Mouse (Mus musculus) forebrain, postnatal 0 days (tissue): Measurements from ENCODE around the gene Rpl13a. TPM values are rescaled to one million over a fixed set of nuclear protein-coding genes. Genes with fewer than 3 reads are reported as not detected.

ENCODE experiments used
- ATAC-seq: fragments of 200-750 bp; cut with Nextera tagmentation; 2 replicates; pipeline ENCODE4 v1.8.0; 2017; ENCODE audit warnings: mild to moderate bottlenecking, moderate library complexity
- DNase-seq: peaks from one replicate; pipeline ENCODE4 v3.0.0-alpha.2; 2015
- H3K27ac ChIP-seq: fragments of 300-500 bp; sonication (generic); 2 replicates; pipeline ENCODE4 v1.5.1; 2014; ENCODE audit warnings: low read depth, mild to moderate bottlenecking, antibody characterized with exemption, low read length, moderate library complexity, mixed read lengths
- H3K27me3 ChIP-seq: fragments of 300-500 bp; sonication (generic); 2 replicates; pipeline ENCODE4 v1.6.1; 2014; ENCODE audit warnings: mild to moderate bottlenecking, low read length, mixed read lengths; ENCODE audit not compliant: insufficient read depth
- H3K36me3 ChIP-seq: fragments of 300-500 bp; sonication (generic); 2 replicates; pipeline ENCODE4 v1.6.1; 2014; ENCODE audit warnings: mild to moderate bottlenecking, moderate library complexity; ENCODE audit not compliant: insufficient read depth
- H3K4me1 ChIP-seq: fragments of 300-500 bp; sonication (generic); 2 replicates; pipeline ENCODE4 v1.6.1; 2014; ENCODE audit warnings: antibody characterized with exemption; ENCODE audit not compliant: insufficient read depth
- H3K4me2 ChIP-seq: fragments of 300-500 bp; sonication (generic); 2 replicates; pipeline ENCODE4 v1.6.1; 2014; ENCODE audit warnings: low read depth, mild to moderate bottlenecking, moderate library complexity
- H3K4me3 ChIP-seq: fragments of 300-500 bp; sonication (generic); 2 replicates; pipeline ENCODE4 v1.5.1; 2014; ENCODE audit warnings: low read depth, low read length, mixed read lengths
- H3K9ac ChIP-seq: fragments of 300-500 bp; sonication (generic); 2 replicates; pipeline ENCODE4 v1.6.1; 2014; ENCODE audit warnings: mild to moderate bottlenecking
- H3K9me3 ChIP-seq: fragments of 300-500 bp; sonication (generic); 2 replicates; pipeline ENCODE4 v1.6.1; 2016; ENCODE audit warnings: low read length
- CTCF ChIP-seq: sonication (generic); IDR thresholded peaks from 2 replicates; pipeline ENCODE4 v1.5.1; 2016; ENCODE audit warnings: antibody characterized with exemption, control low read depth, low read depth
- WGBS: fragments of 180-500 bp; shearing (Covaris S2); extraction: QIAGEN DNeasy Blood & Tissue Kit; methylation state at CpG from one replicate; pipeline ENCODE4 v1.1.7; 2014; 5-methylcytosine and 5-hydroxymethylcytosine counted together
- microRNA counts: library from miRNA; unstranded; fragments of <30 nt; microRNA quantifications from one replicate; lab custom pipeline; 2015
- microRNA-seq, 2 experiments: library from miRNA; unstranded; fragments of <30 nt; microRNA quantifications; one replicate each; pipeline ENCODE4; 2016
- polyA plus RNA-seq: library from polyadenylated mRNA; unstranded; fragments of >200 nt; fragmentation: Nextera tagmentation; extraction: Ambion mirVana; gene quantifications from 2 replicates; pipeline ENCODE4 v1.2.1, GENCODE M21; 2015
- total RNA-seq: library from RNA; depleted of rRNA; stranded (reverse); fragments of >200 nt; gene quantifications from 2 replicates; pipeline ENCODE4 v1.2.3, GENCODE M21; 2014; rRNA removed

Rpl13a gene
- total and polyA plus RNA-seq, 2 experiments from 2014 or later, result 852 to 2,018 TPM

- Histone ChIP-seq H3K27me3 (no peaks in the 10 kb centered on the region), H3K4me2 (no peak overlapping the region), H3K4me1 (no peaks in the 10 kb centered on the region), H3K9me3 (no peaks in the 10 kb centered on the region), H3K9ac (no peak overlapping the region), H3K4me3 (no peak overlapping the region), H3K36me3 (peaks cover 24% of the 10 kb centered on the region), H3K27ac (no peak overlapping the region)
- WGBS, result 46% methylated on average over 5 of the region's 5 CpGs
- no peak for DNase-seq
- no peak for ATAC-seq
- TF ChIP-seq CTCF, result 0 out of 2 replicates have a peak, but pooled peaks have one; percentile 14
These were observed 47.5 kb downstream of the Rpl13a start for GRCm38 (mm10) chr7:45081016-45081415.

GRCm38 (mm10) chr7:45079856-45080255 is 48.7 kb downstream of the Rpl13a start:
- Histone ChIP-seq H3K4me3 (no peak overlapping the region), H3K27me3 (no peaks in the 10 kb centered on the region), H3K27ac (no peak overlapping the region), H3K36me3 (peaks cover 31% of the 10 kb centered on the region), H3K9me3 (no peaks in the 10 kb centered on the region), H3K4me2 (no peak overlapping the region), H3K4me1 (no peaks in the 10 kb centered on the region), H3K9ac (no peak overlapping the region)
- DNase-seq (peak; percentile 94), ATAC-seq (peak; percentile 69)
- TF ChIP-seq CTCF, result peak; percentile 97
- under 1% methylated on average over 10 of the region's 10 CpGs for WGBS

DNA sequence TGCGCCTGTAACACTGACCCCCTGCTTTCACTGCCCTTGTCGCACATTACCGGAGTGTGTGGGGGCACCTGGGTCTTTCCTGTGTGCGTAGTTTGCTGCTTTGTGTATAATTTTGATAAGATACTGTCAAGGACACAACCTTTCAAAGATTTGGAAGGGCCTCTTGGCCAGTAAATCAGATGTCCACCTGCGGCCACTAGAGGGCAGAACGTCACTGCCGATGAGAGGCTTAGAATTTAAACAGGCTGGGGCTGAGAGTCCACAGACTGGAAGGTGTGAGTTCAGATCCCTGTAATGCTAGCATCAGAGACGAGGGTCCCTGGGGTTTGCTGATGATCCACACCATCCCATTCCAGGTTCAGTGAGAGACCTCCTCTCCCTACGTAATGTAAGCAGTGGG is 50.0 kb downstream of the Rpl13a start:
- no peaks in the 10 kb centered on the region for H3K27me3 ChIP-seq
- ATAC-seq (no peak), DNase-seq (peak; percentile 69)
- peaks cover 34% of the 10 kb centered on the region for H3K36me3 ChIP-seq
- H3K9me3 ChIP-seq, result no peaks in the 10 kb centered on the region
- no peak overlapping the region for H3K4me2 ChIP-seq
- H3K4me3 ChIP-seq, result no peak overlapping the region
- 38% methylated on average over 9 of the region's 9 CpGs for WGBS
- no peak overlapping the region for H3K9ac ChIP-seq
- H3K27ac ChIP-seq, result no peak overlapping the region
- no peaks in the 10 kb centered on the region for H3K4me1 ChIP-seq
- TF ChIP-seq CTCF, result peak; percentile 78

DNA sequence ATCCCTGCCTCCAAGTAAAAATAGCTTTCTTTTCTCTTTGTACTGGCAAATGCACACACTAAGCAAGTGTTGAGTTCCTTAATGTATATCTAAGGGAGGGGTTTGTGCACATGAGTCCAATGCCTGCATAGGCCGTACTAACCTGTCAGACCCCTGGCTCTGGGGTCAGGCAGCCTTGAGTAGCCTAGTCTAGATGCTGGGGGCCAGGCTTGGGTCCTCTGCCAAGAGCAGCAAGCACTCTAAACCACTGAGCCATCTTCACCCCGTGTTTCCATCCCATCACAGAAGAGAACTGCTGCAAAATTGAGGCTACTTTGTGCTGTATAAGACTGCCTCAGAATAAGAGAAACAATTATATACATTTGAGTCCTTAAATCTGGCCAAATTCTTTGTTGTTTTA is 50.7 kb downstream of the Rpl13a start:
- H3K4me1 ChIP-seq, result no peaks in the 10 kb centered on the region
- peaks cover 34% of the 10 kb centered on the region for H3K36me3 ChIP-seq
- 94% methylated on average over 2 of the region's 2 CpGs for WGBS
- no peak overlapping the region for H3K9ac ChIP-seq
- H3K27ac ChIP-seq, result no peak overlapping the region
- no peak for TF ChIP-seq CTCF
- no peak overlapping the region for H3K4me3 ChIP-seq
- ATAC-seq (no peak), DNase-seq (no peak)
- no peaks in the 10 kb centered on the region for H3K27me3 ChIP-seq
- no peak overlapping the region for H3K4me2 ChIP-seq
- H3K9me3 ChIP-seq, result no peaks in the 10 kb centered on the region

GRCm38 (mm10) chr7:45077322-45077721 is 51.2 kb downstream of the Rpl13a start:
- Histone ChIP-seq H3K9me3 (no peaks in the 10 kb centered on the region), H3K4me1 (no peaks in the 10 kb centered on the region), H3K27ac (no peak overlapping the region), H3K9ac (no peak overlapping the region), H3K36me3 (peaks cover 34% of the 10 kb centered on the region), H3K4me2 (no peak overlapping the region), H3K4me3 (no peak overlapping the region), H3K27me3 (no peaks in the 10 kb centered on the region)
- ATAC-seq (no peak), DNase-seq (no peak)
- 89% methylated on average over 14 of the region's 14 CpGs for WGBS
- TF ChIP-seq CTCF, result no peak

- Histone ChIP-seq H3K4me2 (no peak overlapping the region), H3K4me3 (no peak overlapping the region), H3K27me3 (no peaks in the 10 kb centered on the region), H3K36me3 (peaks cover 34% of the 10 kb centered on the region), H3K4me1 (no peaks in the 10 kb centered on the region), H3K9ac (no peak overlapping the region), H3K9me3 (no peaks in the 10 kb centered on the region), H3K27ac (no peak overlapping the region)
- 92% methylated on average over 30 of the region's 30 CpGs for WGBS
- TF ChIP-seq CTCF, result no peak
- no peak for DNase-seq
- no peak for ATAC-seq
These were observed 52.1 kb downstream of the Rpl13a start for GRCm38 (mm10) chr7:45076501-45076900.

MicroRNA genes within 50 kb of the gene (microRNA counts, 519-probe panel; counts per million panel counts)
- 4,563 counts per million, percentile 61 among the panel's probes with 10 or more counts for microRNA mmu-miR-150 (lab: Ali Mortazavi, UCI)

Small RNA genes within 50 kb of the gene (microRNA-seq; reads per million reads assigned to microRNA genes)
- gene Mir150, result 195 to 230 reads per million in 2 experiments
- 11.3 to 13.9 reads per million in 2 experiments for gene Mir5121
- 0.12 to 0.77 reads per million in 2 experiments for gene Mir7055

Other genes with a start within 250 kb of the Rpl13a start
Only the 30 nearest of the 33 such genes appear.
- 17.0 and 22.3 TPM in 2 replicates for gene Fuz, start 232.7 kb downstream of the Rpl13a start, total RNA-seq
- gene Fuz, start 232.7 kb downstream of the Rpl13a start, polyA plus RNA-seq, result 13.8 and 16.6 TPM in 2 replicates
- 140 and 175 TPM in 2 replicates for gene Ap2a1, start 199.3 kb downstream of the Rpl13a start, total RNA-seq
- gene Ap2a1, start 199.3 kb downstream of the Rpl13a start, polyA plus RNA-seq, result 101 and 113 TPM in 2 replicates
- not detected in 2 replicates for gene Tsks, start 185.6 kb downstream of the Rpl13a start, total RNA-seq
- gene Tsks, start 185.6 kb downstream of the Rpl13a start, polyA plus RNA-seq, result 0.18 TPM in 1 of 2 replicates, not detected in the other
- 71.9 and 73.1 TPM in 2 replicates for gene Cpt1c, start 153.9 kb downstream of the Rpl13a start, total RNA-seq
- gene Cpt1c, start 153.9 kb downstream of the Rpl13a start, polyA plus RNA-seq, result 34.3 and 49.6 TPM in 2 replicates
- gene Prmt1, start 142.2 kb downstream of the Rpl13a start, total RNA-seq, result 208 and 220 TPM in 2 replicates
- gene Prmt1, start 142.2 kb downstream of the Rpl13a start, polyA plus RNA-seq, result 598 and 639 TPM in 2 replicates
- 39.3 and 39.7 TPM in 2 replicates for gene Irf3, start 131.1 kb downstream of the Rpl13a start, total RNA-seq
- gene Irf3, start 131.1 kb downstream of the Rpl13a start, polyA plus RNA-seq, result 23.1 and 24.0 TPM in 2 replicates
- gene Bcl2l12, start 130.0 kb downstream of the Rpl13a start, total RNA-seq, result 7.5 and 7.9 TPM in 2 replicates
- gene Bcl2l12, start 130.0 kb downstream of the Rpl13a start, polyA plus RNA-seq, result 7.8 and 8.5 TPM in 2 replicates
- 58.7 and 72.5 TPM in 2 replicates for gene Scaf1, start 112.4 kb downstream of the Rpl13a start, total RNA-seq
- gene Scaf1, start 112.4 kb downstream of the Rpl13a start, polyA plus RNA-seq, result 43.4 and 50.0 TPM in 2 replicates
- gene Rras, start 110.8 kb downstream of the Rpl13a start, total RNA-seq, result 2.9 and 4.2 TPM in 2 replicates
- gene Rras, start 110.8 kb downstream of the Rpl13a start, polyA plus RNA-seq, result 10.6 and 13.1 TPM in 2 replicates
- 12.6 and 14.0 TPM in 2 replicates for gene Prr12, start 75.9 kb downstream of the Rpl13a start, total RNA-seq
- gene Prr12, start 75.9 kb downstream of the Rpl13a start, polyA plus RNA-seq, result 4.9 and 8.2 TPM in 2 replicates
- gene Nosip, start 66.3 kb downstream of the Rpl13a start, total RNA-seq, result 75.2 and 76.4 TPM in 2 replicates
- gene Nosip, start 66.3 kb downstream of the Rpl13a start, polyA plus RNA-seq, result 74.3 and 75.2 TPM in 2 replicates
- gene Prrg2, start 66.1 kb downstream of the Rpl13a start, total RNA-seq, result 6.3 and 15.9 TPM in 2 replicates
- gene Prrg2, start 66.1 kb downstream of the Rpl13a start, polyA plus RNA-seq, result 14.9 and 15.1 TPM in 2 replicates
- 29.7 and 43.8 TPM in 2 replicates for gene Rcn3, start 36.5 kb downstream of the Rpl13a start, total RNA-seq
- 32.6 and 36.4 TPM in 2 replicates for gene Rcn3, start 36.5 kb downstream of the Rpl13a start, polyA plus RNA-seq
- gene Fcgrt, start 24.9 kb downstream of the Rpl13a start, total RNA-seq, result 24.9 and 29.4 TPM in 2 replicates
- 35.1 and 44.7 TPM in 2 replicates for gene Fcgrt, start 24.9 kb downstream of the Rpl13a start, polyA plus RNA-seq
- 974 and 1,229 TPM in 2 replicates for gene Rps11, start 4.3 kb downstream of the Rpl13a start, total RNA-seq
- gene Rps11, start 4.3 kb downstream of the Rpl13a start, polyA plus RNA-seq, result 814 and 982 TPM in 2 replicates
- gene Gm45713, start 7.5 kb upstream of the Rpl13a start, total RNA-seq, result not detected in 2 replicates
- gene Gm45713, start 7.5 kb upstream of the Rpl13a start, polyA plus RNA-seq, result 0.36 TPM in 1 of 2 replicates, not detected in the other
- 2.3 and 3.1 TPM in 2 replicates for gene Flt3l, start 7.7 kb upstream of the Rpl13a start, total RNA-seq
- 1.9 and 6.8 TPM in 2 replicates for gene Flt3l, start 7.7 kb upstream of the Rpl13a start, polyA plus RNA-seq
- gene Pih1d1, start 25.5 kb upstream of the Rpl13a start, total RNA-seq, result 112 and 117 TPM in 2 replicates
- 74.3 and 80.4 TPM in 2 replicates for gene Pih1d1, start 25.5 kb upstream of the Rpl13a start, polyA plus RNA-seq
- gene Aldh16a1, start 25.8 kb upstream of the Rpl13a start, total RNA-seq, result 10.2 and 14.2 TPM in 2 replicates
- gene Aldh16a1, start 25.8 kb upstream of the Rpl13a start, polyA plus RNA-seq, result 13.3 TPM in 2 replicates
- 71.4 and 87.5 TPM in 2 replicates for gene Slc17a7, start 35.2 kb upstream of the Rpl13a start, total RNA-seq
- gene Slc17a7, start 35.2 kb upstream of the Rpl13a start, polyA plus RNA-seq, result 47.6 and 50.3 TPM in 2 replicates
- gene Gfy, start 50.8 kb upstream of the Rpl13a start, total RNA-seq, result not detected in 2 replicates
- 0.21 TPM in 1 of 2 replicates, not detected in the other for gene Gfy, start 50.8 kb upstream of the Rpl13a start, polyA plus RNA-seq
- gene Pth2, start 52.2 kb upstream of the Rpl13a start, total RNA-seq, result not detected in 2 replicates
- gene Pth2, start 52.2 kb upstream of the Rpl13a start, polyA plus RNA-seq, result 0.34 and 0.48 TPM in 2 replicates
- 0.14 and 0.46 TPM in 2 replicates for gene Ccdc155, start 76.1 kb upstream of the Rpl13a start, total RNA-seq
- 0.35 and 0.97 TPM in 2 replicates for gene Ccdc155, start 76.1 kb upstream of the Rpl13a start, polyA plus RNA-seq
- gene Dkkl1, start 83.4 kb upstream of the Rpl13a start, total RNA-seq, result 8.4 and 9.1 TPM in 2 replicates
- gene Dkkl1, start 83.4 kb upstream of the Rpl13a start, polyA plus RNA-seq, result 8.9 and 12.1 TPM in 2 replicates
- gene Tead2, start 87.0 kb upstream of the Rpl13a start, total RNA-seq, result 30.6 and 40.6 TPM in 2 replicates
- 18.4 and 22.5 TPM in 2 replicates for gene Tead2, start 87.0 kb upstream of the Rpl13a start, polyA plus RNA-seq
- gene Cd37, start 110.4 kb upstream of the Rpl13a start, total RNA-seq, result 0.46 and 0.62 TPM in 2 replicates
- 2.0 and 2.5 TPM in 2 replicates for gene Cd37, start 110.4 kb upstream of the Rpl13a start, polyA plus RNA-seq
- gene Slc6a16, start 112.3 kb upstream of the Rpl13a start, total RNA-seq, result 0.24 TPM in 1 of 2 replicates, not detected in the other
- 0.74 and 1.7 TPM in 2 replicates for gene Slc6a16, start 112.3 kb upstream of the Rpl13a start, polyA plus RNA-seq
- not detected in 2 replicates for gene Slc6a21, start 148.8 kb upstream of the Rpl13a start, total RNA-seq
- gene Slc6a21, start 148.8 kb upstream of the Rpl13a start, polyA plus RNA-seq, result not detected in 2 replicates
- 17.1 and 17.5 TPM in 2 replicates for gene Trpm4, start 205.0 kb upstream of the Rpl13a start, total RNA-seq
- 8.9 and 9.4 TPM in 2 replicates for gene Trpm4, start 205.0 kb upstream of the Rpl13a start, polyA plus RNA-seq
- gene Hrc, start 206.5 kb upstream of the Rpl13a start, total RNA-seq, result 0.46 and 0.52 TPM in 2 replicates
- not detected in 2 replicates for gene Hrc, start 206.5 kb upstream of the Rpl13a start, polyA plus RNA-seq